Comparison of ENCODE assay signal across 20 mouse cellular contexts in genomic region chr1:190964992-190965780, GRCm38 (mm10). TPM values are rescaled to one million over a fixed set of nuclear protein-coding genes. Genes with fewer than 3 reads are reported as not detected.
DNase-seq lines count a peak whose midpoint lies in the region; ATAC-seq and TF ChIP-seq lines count a peak whose summit lies in the region.
"Had no signal": no experiment of that assay in that cellular context is flagged by ENCODE, and none has a peak within 500 bp of the region (broad histone marks: within the 10 kb centered on the region; RNA-seq: fewer than 3 reads in every experiment).

No protein-coding gene starts in this region.

- DNase-seq in heart, embryonic 10.5 days (ENCODE audit: low spot score) = no peak
- DNase-seq in heart, adult 11 months = no peak
- DNase-seq in left cerebral cortex, postnatal 4 days = peak; percentile 56
- DNase-seq in left cerebral cortex, postnatal 25 days (ENCODE audit: low spot score in 2 of 2) = no peak
- peak; percentile 20 for DNase-seq in heart, postnatal 0 days (ENCODE audit: low spot score)
- peak; percentile 51 for DNase-seq in kidney, postnatal 10 days
- DNase-seq in layer of hippocampus, adult 2 months (ENCODE audit: low spot score in 2 of 2) = no peak
- DNase-seq: adrenal gland, adult 8-10 months; cerebellum, adult 9-11 months; gastrocnemius, postnatal 14 days; lung, postnatal 36 days; right cerebral cortex, adult 18-20 months; thymus, postnatal 25 days had no signal

- H3K9me3 ChIP-seq in heart, embryonic 10.5 days = no peaks in the 10 kb centered on the region
- H3K9me3 ChIP-seq in heart, postnatal 0 days (replicated peaks; ENCODE audit: control insufficient read depth, low read length) = no peaks in the 10 kb centered on the region
- H3K9me3 ChIP-seq: forebrain, embryonic 15.5 days; G1E; hindbrain, embryonic 12.5 days had no signal

- intact Hi-C loops in left cerebral cortex, postnatal 4 days (cut with DNase I) = no loop called here
- intact Hi-C loops in left cerebral cortex, postnatal 25 days (cut with DNase I) = no loop called here

- H3K9ac ChIP-seq in heart, postnatal 0 days (replicated peaks; ENCODE audit: low read depth, low read length) = no peak overlapping the region
- H3K9ac ChIP-seq: forebrain, embryonic 15.5 days; hindbrain, embryonic 12.5 days; liver, embryonic 14.5 days had no signal

- H3K27me3 ChIP-seq in heart, embryonic 10.5 days (ENCODE audit: insufficient read depth, poor library complexity, severe bottlenecking) = no peaks in the 10 kb centered on the region
- no peaks in the 10 kb centered on the region for H3K27me3 ChIP-seq in heart, postnatal 0 days (ENCODE audit: control insufficient read depth, insufficient read depth, low read length)
- H3K27me3 ChIP-seq: forebrain, embryonic 15.5 days; hindbrain, embryonic 12.5 days had no signal

- TF ChIP-seq CTCF in heart, postnatal 0 days (IDR thresholded peaks at IDR 0.05; ENCODE audit: low read depth) = no peak
- no peak for TF ChIP-seq CTCF in layer of hippocampus, adult 2 months (conservative IDR thresholded peaks at IDR 0.05)

- ATAC-seq in heart, postnatal 0 days (ENCODE audit: insufficient read depth, low read depth) = peak; percentile 63
- ATAC-seq: forebrain, embryonic 15.5 days; intestine, embryonic 16.5 days had no signal

- no peak for TF ChIP-seq EP300 in heart, postnatal 0 days (IDR thresholded peaks at IDR 0.05; ENCODE audit: low read depth)

- peak overlapping the region; percentile 69 for H3K27ac ChIP-seq in heart, embryonic 10.5 days
- H3K27ac ChIP-seq in heart, postnatal 0 days (ENCODE audit: low read depth) = peak overlapping the region; percentile 59
- H3K27ac ChIP-seq in layer of hippocampus, adult 2 months = no peak overlapping the region
- H3K27ac ChIP-seq: forebrain, embryonic 15.5 days; hindbrain, embryonic 12.5 days; liver, embryonic 14.5 days had no signal

- peaks cover 90% of the 10 kb centered on the region for H3K36me3 ChIP-seq in heart, embryonic 10.5 days
- H3K36me3 ChIP-seq in heart, postnatal 0 days (replicated peaks; ENCODE audit: control insufficient read depth, insufficient read depth, low read length) = peaks cover 21% of the 10 kb centered on the region
- H3K36me3 ChIP-seq: G1E had no signal

- H3K4me3 ChIP-seq in heart, embryonic 10.5 days = no peak overlapping the region
- H3K4me3 ChIP-seq in heart, postnatal 0 days (ENCODE audit: low read depth, low read length) = no peak overlapping the region
- no peak overlapping the region for H3K4me3 ChIP-seq in layer of hippocampus, adult 2 months
- H3K4me3 ChIP-seq: forebrain, embryonic 15.5 days; hindbrain, embryonic 12.5 days; myocyte had no signal

- H3K4me2 ChIP-seq in heart, postnatal 0 days (ENCODE audit: low read depth, low read length) = no peak overlapping the region
- H3K4me2 ChIP-seq: forebrain, embryonic 15.5 days; hindbrain, embryonic 12.5 days; midbrain, embryonic 11.5 days had no signal

- peaks cover 25% of the 10 kb centered on the region for H3K4me1 ChIP-seq in heart, embryonic 10.5 days
- H3K4me1 ChIP-seq in heart, postnatal 0 days (ENCODE audit: control insufficient read depth, insufficient read depth) = peaks cover 15% of the 10 kb centered on the region
- H3K4me1 ChIP-seq: forebrain, embryonic 15.5 days; hindbrain, embryonic 12.5 days had no signal

- 69% methylated on average over 15 of the region's 15 CpGs for WGBS in heart, embryonic 10.5 days
- 33% methylated on average over 15 of the region's 15 CpGs for WGBS in heart, postnatal 0 days

RNA-seq across cellular contexts. Expression of gene Vash2, which starts 13.9 kb away (rescaled TPM):
- polyA plus RNA-seq in heart, embryonic 10.5 days (2016; fragmentation: Nextera tagmentation; extraction: Ambion mirVana) = 56.7 and 78.7 TPM in 2 replicates
- total RNA-seq in left cerebral cortex, postnatal 4 days (2021) = 10 to 100 TPM; 63.8 to 72.2 TPM
- 1 to 10 TPM; 1.8 to 1.9 TPM for total RNA-seq in left cerebral cortex, postnatal 25 days (2021)
- total RNA-seq in heart, postnatal 0 days (2014; rRNA removed; ENCODE audit: low replicate concordance) = 21.9 and 39.5 TPM in 2 replicates
- polyA plus RNA-seq in heart, postnatal 0 days (2015; fragmentation: Nextera tagmentation; extraction: Ambion mirVana) = 18.9 and 23.5 TPM in 2 replicates
- 1 to 10 TPM; 1.6 to 1.7 TPM for total RNA-seq in layer of hippocampus, adult 2 months (2021)
- polyA plus RNA-seq: G1E had no signal

RNA-seq across cellular contexts. Expression of gene Angel2, which starts 40.3 kb away (rescaled TPM):
- polyA plus RNA-seq in heart, embryonic 10.5 days (2016; fragmentation: Nextera tagmentation; extraction: Ambion mirVana) = 33.4 and 38.8 TPM in 2 replicates
- 10 to 100 TPM; 58.2 to 60.0 TPM for total RNA-seq in left cerebral cortex, postnatal 4 days (2021)
- 10 to 100 TPM; 59.7 to 63.6 TPM for total RNA-seq in left cerebral cortex, postnatal 25 days (2021)
- total RNA-seq in heart, postnatal 0 days (2014; rRNA removed; ENCODE audit: low replicate concordance) = 17.4 and 23.8 TPM in 2 replicates
- 25.1 and 26.0 TPM in 2 replicates for polyA plus RNA-seq in heart, postnatal 0 days (2015; fragmentation: Nextera tagmentation; extraction: Ambion mirVana)
- 10 to 100 TPM; 53.1 to 60.0 TPM for total RNA-seq in layer of hippocampus, adult 2 months (2021)

RNA-seq across cellular contexts. Expression of gene Rps6kc1, which starts 53.6 kb away (rescaled TPM):
- 13.2 and 15.3 TPM in 2 replicates for polyA plus RNA-seq in heart, embryonic 10.5 days (2016; fragmentation: Nextera tagmentation; extraction: Ambion mirVana)
- 10 to 100 TPM; 66.6 to 74.9 TPM for total RNA-seq in left cerebral cortex, postnatal 4 days (2021)
- total RNA-seq in left cerebral cortex, postnatal 25 days (2021) = 100 to 1,000 TPM; 106 to 110 TPM
- 9.7 and 17.5 TPM in 2 replicates for total RNA-seq in heart, postnatal 0 days (2014; rRNA removed; ENCODE audit: low replicate concordance)
- 6.7 and 7.3 TPM in 2 replicates for polyA plus RNA-seq in heart, postnatal 0 days (2015; fragmentation: Nextera tagmentation; extraction: Ambion mirVana)
- 10 to 100 TPM; 83.7 to 85.8 TPM for total RNA-seq in layer of hippocampus, adult 2 months (2021)

Comparison
In these comparisons a context has a peak if more than half of its experiments do, and no peak if none do; other contexts are left out.
1. DNase-seq: peak in left cerebral cortex, postnatal 4 days (single experiment), heart, postnatal 0 days (single experiment) and kidney, postnatal 10 days (single experiment); none in heart, embryonic 10.5 days (single experiment), heart, adult 11 months (single experiment), left cerebral cortex, postnatal 25 days (0 of 2) and layer of hippocampus, adult 2 months (0 of 2).